Mouse (Mus musculus): Measurements from ENCODE around the gene Phlpp1.

DNA sequence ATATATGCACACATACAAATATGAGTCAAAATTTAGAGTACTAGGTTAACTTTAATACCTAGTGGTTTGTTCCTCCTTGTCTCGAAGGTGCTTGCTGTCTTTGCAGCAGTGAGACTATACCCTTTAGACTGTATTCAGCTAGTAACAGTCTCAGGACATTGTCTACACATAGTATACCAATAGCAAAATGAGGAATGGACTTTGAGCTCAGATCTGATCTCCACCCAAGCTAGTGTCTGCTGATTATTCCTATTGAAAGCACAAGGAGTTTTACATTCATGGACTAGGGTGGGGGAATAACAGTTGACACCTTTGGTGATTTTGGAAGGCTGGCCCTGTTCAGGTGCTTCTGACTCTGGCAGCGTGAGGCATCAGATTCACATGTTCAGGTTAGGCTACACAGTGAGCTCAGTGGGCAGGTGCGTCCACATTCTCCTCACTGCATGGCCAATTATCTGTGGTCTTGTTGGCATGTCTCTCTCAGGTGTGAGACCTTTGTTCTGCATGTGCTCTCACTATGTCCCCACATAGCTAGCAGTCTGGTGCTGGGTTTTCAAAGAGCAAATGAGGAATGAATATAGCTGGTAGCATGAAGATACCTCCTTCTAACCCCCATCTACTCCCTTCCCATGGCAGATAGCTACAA is 138.0 kb downstream of the Phlpp1 start:
- TF ChIP-seq CTCF (IDR thresholded peaks at IDR 0.05; ENCODE audit: extremely low read depth, insufficient read depth, low read length): no peak
- TF ChIP-seq POLR2A (IDR thresholded peaks at IDR 0.05; ENCODE audit: extremely low read depth, insufficient read depth, low read length): no peak

Data from cortical plate, adult 2 months (tissue).